Mouse (Mus musculus): ENCODE data around the gene Nufip2.
"Not testable (repeated sequence)": the region's sequence is repeated elsewhere in the genome, so short reads cannot be mapped to it uniquely, and the experiment has no call there.

The Nufip2 gene

DNA sequence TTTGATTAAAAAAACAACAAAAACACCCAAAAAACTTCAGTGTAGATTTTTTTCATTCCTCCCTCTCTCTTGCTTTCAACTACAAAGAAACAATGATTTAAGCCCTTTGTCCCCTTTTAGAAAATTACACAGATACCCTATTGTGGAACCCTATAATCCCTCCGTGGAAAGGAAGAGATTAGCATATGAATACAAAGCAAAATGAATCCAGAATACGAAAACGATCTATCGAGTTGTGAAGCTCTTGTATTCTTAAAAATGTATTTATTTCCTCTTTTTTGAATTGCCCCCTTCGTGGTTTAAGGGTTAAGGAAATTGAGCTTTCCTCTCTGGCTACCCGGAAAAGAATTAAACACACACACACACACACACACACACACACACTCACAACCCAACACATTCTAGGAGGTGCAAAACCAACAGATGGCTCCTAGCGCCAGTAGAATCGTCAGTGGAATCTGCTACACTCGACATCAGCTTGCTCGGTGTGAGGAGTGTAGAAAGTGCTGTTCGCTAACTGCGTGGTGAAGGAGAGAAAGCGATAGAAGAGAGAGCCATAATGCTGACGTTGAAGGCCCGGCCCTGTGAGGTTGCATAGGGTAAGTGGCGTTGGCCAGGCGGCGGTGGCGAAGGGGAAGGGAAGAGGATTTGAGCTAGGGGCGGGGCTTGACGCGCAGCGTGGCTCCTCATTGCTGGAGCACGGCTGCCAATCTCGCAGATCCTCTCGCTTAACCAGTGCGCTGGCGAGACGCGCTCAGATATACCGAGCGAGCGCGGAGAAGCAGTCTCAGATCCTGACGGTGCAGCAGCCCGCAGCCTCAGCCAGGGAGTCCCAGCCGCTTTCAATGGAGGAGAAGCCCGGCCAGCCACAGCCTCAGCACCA is at the start of gene Nufip2:
Gene Nufip2 (plus strand): TSS at position 773 of the 883 bp plus-strand sequence.
- peak; percentile 99 for DNase-seq (ENCODE audit: low spot score)

DNA sequence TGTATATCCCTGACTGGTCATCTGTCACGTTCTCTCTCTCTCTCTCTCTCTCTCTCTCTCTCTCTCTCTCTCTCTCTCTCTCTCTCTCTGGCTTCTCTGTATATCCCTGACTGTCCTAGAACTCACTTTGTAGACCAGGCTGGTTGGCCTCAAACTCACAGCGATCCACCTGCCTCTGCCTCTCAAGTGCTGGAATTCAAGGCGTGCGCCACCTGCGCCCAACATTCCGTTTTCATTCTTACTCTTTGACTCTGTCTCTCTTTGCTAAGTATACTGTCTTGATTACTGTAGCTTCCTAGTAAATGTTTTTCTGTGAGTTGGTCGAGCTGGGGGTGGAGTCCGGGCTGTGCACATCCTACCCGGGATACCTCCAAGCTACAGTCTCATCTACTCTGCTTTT is 44.6 kb upstream of the Nufip2 start:
- no peak for DNase-seq (ENCODE audit: low spot score)

DNA sequence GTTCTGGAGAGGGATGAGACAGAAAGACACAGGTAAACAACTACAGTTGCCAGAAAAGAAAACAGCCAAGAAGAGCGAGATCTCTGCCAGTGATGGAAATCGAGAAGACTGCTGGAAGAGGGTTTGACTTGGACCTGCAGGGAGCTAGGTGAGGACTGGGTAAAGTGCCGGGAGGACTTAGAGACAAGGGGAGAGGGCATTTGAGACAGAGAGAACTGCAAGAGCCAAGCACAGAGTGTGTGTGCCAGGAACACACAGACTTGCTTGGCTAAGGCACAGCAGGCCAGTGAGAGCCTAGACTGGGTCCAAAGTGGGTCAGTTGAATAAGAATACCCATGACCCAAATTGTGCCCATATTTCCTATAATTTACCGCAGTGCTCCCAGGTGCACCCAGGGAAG is 40.5 kb upstream of the Nufip2 start:
- peak; percentile 72 for DNase-seq (ENCODE audit: low spot score)

DNA sequence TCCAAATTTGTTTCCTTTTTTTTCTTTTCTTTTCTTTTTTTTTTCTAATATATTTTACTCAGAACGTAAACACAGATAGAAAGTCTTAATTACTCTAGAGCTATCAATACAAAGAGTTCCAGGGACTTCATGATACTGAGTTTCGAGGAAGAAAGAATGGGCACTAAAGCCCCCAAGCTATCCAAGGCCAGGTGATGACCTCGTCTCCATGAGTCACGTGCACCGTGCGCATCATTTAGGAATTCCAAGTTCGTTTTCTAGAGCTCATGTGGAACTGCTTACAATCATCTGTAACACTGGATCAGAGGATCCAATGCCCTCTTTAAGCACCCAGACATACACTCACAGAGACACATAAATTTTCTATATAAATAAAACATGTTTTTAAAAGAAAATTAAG is 37.1 kb upstream of the Nufip2 start:
- DNase-seq (ENCODE audit: low spot score): no peak

DNA sequence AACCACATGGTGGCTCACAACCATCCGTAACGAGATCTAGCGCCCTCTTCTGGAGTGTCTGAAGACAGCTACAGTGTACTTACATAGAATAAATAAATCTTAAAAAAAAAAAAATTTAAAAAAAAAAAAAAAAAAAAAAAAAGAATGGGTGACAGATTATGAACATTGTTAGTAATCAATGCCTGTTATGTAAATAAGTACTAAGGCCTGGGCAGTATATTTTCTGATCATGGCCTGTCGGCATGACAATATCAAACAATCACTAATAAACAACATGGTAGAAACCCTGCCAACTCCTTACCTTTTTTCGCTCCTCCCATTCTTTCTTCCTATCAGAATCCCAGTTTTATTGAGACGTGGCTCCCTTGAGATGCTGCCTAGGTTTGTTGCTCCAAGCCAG is 33.5 kb upstream of the Nufip2 start:
- no peak for DNase-seq (ENCODE audit: low spot score)

DNA sequence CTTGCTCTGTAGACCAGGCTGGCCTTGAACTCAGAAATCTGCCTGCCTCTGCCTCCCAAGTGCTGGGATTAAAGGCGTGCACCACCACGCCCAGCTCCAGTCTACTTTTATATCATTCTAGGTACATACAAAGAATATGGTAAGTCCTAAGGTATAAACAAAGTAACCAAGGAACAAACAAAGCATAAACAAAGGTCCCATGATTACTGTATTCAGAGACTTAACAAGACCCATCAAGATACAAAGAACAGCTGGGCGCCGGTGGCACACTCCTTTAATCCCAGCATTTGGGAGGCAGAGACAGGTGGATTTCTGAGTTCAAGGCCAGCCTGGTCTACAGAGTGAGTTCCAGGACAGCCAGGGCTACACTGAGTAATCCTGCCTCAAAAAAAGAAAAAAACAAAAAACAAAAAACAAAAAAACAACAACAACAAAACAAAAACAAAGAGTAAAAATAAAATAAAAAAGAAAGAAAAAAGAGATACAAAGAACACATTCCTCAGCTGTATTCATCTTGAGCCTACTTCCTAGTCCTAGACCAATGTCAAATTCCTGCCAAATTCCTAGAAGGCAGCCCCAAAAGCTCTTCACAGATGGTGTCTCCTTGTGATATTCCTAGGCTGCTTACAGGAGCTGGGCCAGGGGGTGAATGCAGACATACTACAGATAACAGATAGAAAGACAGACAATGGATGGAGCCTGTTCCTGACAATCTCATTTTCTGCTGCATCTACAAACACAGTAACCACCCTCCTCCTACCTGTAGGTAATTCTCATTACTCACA is 32.4 kb upstream of the Nufip2 start:
- not testable (repeated sequence) for DNase-seq (ENCODE audit: low spot score)

DNA sequence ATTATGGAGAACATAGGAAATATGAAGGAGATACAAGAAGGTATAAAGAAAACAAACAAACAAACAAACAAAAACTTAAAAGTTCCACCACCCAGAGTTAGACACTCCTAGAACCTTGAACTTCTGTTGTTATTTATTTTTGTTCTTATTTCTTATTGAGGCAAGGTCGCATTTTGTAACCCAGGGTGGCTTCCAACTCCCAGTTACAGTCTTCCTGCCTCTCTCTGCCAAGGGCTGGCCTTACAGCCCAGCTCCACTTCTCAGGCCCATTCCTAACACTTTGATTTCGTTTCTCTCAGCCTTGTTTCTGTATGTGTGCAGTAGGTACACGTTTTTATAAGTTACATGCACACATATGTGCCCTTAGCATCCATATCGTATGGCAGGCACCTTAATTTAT is 26.0 kb upstream of the Nufip2 start:
- no peak for DNase-seq (ENCODE audit: low spot score)

DNA sequence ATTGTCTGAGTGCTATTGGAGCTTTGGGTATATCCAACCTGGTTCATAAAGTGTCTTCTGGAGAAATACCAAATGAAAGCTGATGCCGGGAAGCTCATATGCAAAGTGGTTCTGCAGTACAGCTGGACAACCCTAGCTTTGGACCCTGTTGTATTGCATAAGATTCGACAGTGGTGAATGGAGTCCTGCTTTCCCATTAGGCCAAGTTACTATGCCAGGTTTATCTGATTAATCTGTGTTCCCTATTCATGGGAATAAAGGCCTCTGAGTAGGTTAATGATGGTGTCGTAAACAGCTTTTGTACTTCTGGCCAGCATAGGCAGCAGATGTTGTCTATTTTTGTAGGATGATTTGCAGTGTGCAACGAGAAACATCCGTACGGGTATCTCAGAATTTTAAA is 22.3 kb upstream of the Nufip2 start:
- no peak for DNase-seq (ENCODE audit: low spot score)

DNA sequence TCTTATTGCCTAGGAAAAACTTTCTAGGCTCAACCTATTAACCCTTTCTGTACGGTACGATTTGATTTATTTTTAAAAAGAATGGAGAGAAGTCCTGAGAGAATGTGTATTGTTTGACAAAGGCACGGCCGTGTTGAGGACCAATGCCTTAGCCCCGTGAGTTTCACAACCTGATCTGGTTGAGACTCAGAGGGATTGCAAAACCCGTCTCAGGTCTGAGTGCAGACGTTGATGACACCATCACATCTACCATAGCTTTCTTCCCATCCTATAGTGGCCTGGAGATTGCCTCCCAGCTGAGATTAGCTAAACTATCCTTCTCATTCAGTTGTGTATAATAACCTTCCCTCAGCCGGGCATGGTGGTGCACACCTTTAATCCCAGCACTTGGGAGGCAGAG is 21.9 kb upstream of the Nufip2 start:
- DNase-seq (ENCODE audit: low spot score): no peak

DNA sequence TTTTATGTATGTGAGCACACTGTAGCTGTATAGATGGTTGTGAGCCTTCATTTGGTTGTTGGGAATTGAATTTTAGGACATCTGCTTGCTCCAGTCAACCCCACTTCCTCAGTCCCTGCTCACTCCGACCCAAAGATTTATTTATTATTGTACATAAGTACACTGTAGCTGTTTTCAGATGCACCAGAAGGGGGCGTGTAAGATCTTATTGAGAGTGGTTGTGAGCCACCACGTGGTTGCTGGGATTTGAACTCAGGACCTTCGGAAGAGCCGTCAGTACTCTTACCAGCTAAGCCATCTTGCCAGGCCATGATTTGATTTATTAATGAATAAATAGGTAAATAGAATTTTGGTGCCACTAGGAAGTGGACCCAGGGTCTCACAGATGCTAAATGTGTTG is 20.6 kb upstream of the Nufip2 start:
- DNase-seq (ENCODE audit: low spot score): not testable (repeated sequence)

DNA sequence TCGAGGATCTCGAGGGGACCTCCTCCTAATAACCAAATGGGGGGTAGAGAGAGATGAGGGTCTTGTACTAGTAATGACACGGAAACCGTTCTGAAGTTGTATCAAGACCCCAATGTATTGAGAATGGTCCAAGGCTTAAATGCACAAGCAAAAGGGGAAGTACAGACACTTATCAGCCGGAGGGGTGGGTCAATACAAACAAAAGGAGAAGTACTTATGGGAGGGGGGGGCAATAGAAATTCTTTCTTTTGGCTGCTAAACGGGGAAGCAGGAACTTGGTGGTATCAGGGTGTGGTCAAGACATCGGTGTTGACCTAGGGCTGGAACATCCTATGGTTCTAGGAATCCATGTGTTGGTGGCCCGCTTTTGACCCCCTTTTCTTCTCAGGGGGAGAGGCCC is 19.2 kb upstream of the Nufip2 start:
- DNase-seq (ENCODE audit: low spot score): not testable (repeated sequence)

DNA sequence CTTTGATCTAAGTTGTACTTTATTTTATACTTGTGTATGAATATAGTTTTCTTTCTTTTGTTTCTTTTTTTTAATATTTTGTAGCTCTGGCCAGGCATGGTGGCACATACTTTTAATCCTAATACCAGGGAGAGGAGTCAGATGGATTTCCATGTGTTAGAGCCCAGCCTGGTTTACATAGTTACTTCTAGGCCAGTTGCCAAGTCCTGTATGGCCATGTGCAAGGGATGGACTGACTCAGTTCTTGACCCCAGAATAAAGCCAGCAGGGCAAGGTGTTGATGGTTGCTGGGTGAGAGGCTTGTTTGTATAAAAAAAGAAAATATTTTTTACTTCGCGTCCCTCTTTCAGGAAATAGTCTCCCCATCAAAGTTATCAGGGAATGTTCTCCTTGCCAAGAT is 13.2 kb upstream of the Nufip2 start:
- no peak for DNase-seq (ENCODE audit: low spot score)

DNA sequence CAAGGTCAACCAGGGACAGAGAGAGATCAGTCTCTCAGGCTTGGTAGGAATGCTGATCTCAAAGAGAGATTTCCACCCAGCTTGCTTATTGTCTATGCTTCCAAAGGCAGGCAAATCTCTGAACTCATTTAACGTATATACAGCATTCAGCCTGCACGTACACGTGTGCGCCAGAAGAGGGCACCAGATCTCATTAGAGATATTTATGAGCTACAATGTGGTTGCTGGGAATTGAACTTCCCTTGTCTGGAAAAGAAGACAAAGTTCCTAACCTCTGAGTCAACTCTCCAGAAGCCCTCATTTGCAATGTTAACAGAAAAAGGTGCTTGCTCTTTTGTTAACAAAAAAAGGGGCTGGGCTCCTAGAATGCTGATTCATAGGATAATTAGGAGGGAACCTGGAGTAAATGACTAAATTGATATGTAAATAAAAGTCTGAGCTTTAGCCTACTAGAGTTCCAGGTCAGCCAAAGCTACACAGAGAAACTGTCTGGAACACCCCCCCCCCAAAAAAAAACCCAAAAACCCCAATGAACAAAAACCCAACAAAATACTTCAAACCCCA is 12.4 kb upstream of the Nufip2 start:
- no peak for DNase-seq (ENCODE audit: low spot score)

DNA sequence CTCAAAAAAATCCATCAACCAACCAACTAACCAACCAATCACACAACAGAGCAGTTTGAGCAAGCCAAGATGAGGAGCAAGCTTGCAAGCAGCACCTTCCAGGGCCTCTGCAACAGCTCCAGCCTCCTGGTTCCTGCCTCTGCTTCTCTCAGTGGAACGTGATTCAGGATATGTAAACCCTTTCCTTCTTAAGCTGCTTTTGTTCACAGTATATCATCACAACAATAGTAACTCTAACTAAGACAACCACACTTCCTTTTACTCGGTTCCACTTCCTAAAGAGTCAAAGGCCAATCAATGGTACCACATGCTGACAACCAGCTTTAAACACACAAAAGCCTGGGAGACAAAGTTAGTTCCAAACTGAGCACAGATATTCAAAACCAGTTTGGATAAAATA is 5.9 kb upstream of the Nufip2 start:
- no peak for DNase-seq (ENCODE audit: low spot score)

DNA sequence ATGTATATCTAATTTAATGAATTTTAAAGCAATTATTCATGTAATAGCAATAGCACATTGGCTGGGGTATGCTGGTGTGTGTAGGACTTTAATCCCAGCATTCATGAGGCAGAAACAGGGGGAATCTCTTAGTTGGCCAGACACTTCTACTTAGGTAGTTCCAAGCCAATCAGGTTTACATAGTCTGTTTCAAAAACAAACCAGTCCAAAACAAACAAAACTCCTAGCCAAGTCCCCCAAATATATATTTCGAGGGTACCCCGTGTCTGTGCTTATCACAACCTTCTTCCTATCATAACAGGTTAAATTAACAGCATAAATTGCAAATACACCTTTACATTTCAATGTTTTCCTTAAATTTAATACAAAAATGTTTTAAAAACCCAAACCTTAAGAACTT is 1.1 kb upstream of the Nufip2 start:
- no peak for DNase-seq (ENCODE audit: low spot score)

DNA sequence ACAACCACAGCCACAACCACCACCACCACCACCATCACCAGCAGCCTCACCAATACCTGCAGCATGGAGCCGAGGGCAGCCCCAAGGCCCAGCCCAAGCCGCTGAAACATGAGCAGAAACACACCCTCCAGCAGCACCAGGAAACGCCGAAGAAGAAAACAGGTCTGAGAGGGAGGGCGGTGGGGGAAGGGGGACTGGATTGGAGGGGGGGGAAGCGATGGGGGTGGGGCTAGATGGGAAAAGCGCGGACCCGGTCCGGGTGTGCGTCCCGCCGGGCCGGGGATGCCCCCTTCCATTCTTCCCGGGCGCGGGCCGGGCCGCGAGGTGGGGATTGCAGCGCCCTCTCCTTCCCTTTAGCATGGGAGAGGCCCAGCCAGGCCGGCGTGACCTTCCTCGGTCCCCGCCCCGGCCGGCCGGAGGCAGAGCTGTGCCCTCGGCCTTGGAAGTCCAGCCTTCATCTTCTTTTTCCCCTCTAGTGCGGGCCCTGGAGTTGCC is 438 bp downstream of the Nufip2 start:
- DNase-seq (ENCODE audit: low spot score): peak; percentile 55

DNA sequence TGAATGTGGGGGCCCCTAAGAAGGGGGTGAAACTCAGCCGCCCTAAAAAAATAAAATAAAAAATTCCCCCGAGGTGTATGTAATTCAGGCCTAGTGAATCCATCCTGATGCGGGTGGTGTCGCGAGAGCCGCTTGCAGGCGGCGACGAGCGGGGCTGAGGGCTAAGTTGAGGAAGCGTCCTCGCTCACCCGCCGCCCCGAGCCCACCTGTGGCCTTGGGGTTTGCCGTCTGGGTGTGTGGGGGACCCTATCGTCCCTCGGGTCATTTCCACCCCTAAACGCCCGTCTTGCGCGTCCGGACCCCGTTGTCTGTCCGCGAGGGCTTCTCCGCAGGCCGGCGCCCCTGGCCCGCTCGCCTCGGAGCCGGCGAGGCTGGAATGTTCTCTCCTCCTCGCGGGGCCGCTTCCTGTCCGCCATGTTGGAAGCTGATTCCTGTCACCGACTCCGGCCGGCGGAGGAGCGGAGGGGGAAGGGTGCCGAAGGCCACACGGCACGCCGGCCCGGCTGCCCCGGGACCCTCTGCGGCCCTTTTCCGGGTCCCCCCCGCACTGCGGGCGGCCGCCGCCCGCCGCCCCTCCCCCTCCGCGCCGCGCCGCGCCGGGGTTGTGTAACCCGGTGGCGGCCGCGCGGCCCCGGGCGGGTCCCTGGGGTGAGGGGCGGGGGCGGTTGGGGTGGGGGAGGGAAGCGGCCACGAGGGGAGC is 1.0 kb downstream of the Nufip2 start:
- DNase-seq (ENCODE audit: low spot score): peak; percentile 57

DNA sequence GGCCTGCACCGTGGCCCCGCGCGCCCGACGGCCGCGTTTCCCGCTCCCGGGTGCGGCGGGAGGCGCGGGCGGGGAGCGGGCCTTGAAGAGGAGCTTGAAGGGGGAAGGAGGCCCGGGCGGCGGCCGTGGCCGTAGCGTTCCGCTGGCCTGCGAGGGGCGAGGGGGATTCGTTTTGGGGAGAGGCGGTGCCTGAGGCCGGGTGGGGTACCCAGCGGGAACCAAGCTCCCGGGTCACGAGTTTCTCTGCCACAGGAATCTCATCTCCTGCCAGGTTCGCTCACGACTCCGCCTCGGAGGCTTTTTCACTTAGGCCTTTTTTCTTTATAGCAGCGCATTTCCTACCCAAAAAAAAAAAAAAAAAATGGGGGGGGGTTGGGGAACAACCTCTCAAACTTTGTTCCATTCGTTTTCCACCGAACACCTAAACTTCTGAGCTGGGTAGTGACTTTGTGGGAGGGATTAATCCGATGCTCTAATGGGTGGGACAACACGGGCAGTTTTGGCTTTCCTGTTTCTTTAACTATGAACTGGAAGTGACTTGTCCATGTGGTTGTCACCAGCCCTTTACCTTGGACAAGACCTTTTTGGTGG is 1.7 kb downstream of the Nufip2 start:
- peak; percentile 68 for DNase-seq (ENCODE audit: low spot score)

DNA sequence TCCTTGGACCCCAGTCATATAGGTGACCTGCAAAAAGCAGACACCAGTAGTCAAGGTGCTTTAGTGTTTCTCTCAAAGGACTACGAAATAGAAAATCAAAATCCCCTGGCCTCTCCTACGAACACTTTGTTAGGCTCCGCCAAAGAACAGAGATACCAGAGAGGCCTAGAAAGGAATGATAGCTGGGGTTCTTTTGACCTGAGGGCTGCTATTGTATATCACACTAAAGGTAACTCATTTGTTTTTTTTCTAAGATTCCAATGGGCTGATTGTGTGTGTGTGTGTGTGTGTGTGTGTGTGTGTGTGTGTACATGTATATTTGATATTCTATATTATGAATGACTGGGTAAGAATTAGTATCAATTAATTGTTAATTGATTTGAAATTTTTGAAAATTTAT is 7.1 kb downstream of the Nufip2 start:
- DNase-seq (ENCODE audit: low spot score): no peak

DNA sequence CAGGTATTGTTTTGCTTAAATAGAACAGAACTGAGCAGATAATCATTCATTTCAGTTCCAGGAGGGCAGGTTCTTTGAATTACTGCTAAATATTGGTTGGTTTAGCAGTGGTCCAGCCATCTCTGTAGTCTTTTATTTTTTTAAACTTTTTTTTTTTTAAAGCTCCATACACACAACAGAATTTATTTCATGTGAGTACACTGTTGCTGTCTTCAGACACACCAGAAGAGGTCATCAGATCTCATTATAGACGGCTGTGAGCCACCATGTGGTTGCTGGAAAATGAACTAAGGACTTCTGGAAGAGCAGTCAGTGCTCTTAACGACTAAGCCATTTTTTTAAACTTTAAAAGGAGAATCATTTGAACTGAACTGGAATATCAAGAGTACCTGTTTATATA is 11.3 kb downstream of the Nufip2 start:
- no peak for DNase-seq (ENCODE audit: low spot score)

DNA sequence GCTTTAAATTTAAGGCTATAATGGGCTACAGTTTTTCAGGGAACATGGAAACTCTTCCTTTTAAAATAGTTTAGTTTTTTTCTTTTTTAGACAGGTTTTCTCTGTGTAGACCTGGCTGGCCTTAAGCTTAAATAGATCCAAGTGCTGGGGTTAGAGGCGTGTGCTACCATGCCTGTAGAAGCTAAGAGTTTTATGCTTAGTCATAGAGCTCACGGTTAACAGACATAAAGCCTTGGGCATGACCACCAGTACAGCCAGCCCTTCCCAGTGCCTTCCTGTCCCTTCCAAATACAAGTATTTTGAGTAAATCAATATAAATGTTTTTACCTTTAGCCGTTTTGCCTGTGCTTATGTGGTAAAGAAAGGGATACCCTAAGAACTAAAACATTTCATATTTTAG is 20.0 kb downstream of the Nufip2 start:
- DNase-seq (ENCODE audit: low spot score): no peak

DNA sequence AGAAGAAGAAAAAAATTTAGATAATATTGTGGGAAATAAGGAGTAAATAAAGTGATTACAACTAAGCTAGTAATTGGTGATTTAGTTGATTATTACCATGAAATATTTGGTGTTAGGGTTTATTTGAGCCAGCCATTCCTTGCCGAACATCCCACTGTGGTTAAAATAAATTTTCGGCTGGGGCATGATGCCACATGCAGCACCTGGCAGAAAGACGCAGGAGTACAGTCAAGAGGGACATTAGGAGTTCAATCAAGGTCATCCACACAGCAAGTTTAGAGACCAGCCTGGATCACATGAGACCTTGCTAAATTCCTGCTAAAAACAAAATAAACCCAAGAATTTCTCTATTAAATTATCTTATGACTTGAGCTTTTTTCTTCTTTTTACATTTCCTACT is 23.1 kb downstream of the Nufip2 start:
- no peak for DNase-seq (ENCODE audit: low spot score)

Measured in adipocyte (in vitro differentiated cells).